Mouse (Mus musculus) megakaryocyte, embryonic 14.5 days (primary cell): ENCODE data around the gene Gpr15.

Source experiments
- FLI1 ChIP-seq: IDR thresholded peaks from 2 replicates; pipeline ENCODE4 v1.6.1; 2012; ENCODE audit warnings: low read length, inconsistent platforms, mixed read lengths
- GATA1 ChIP-seq: IDR thresholded peaks from 3 replicates; pipeline ENCODE4 v1.6.1; 2012; ENCODE audit warnings: mixed read lengths, low read length, inconsistent platforms, borderline replicate concordance

GRCm38 (mm10) chr16:58751314-58751713 is 32.4 kb upstream of the Gpr15 start:
- TF ChIP-seq FLI1 = no peak
- no peak for TF ChIP-seq GATA1
